Mouse (Mus musculus): ENCODE measurements at regions not wholly inside any gene's neighbourhood (a gene's known extent, or its start where the extent isn't known, plus 50 kb on each side); places are given as distances from the start of the nearest gene placed in this dataset.

- Histone ChIP-seq H3K4me3 (ENCODE audit: insufficient read depth in 1 of 2, low read depth in 2 of 2, low read length in 2 of 2) (no peak overlapping the region), H3K4me1 (replicated peaks; ENCODE audit: control insufficient read depth in 2 of 2, insufficient read depth in 2 of 2, low read length in 1 of 2) (0 out of 4 replicates have a peak, but pooled peaks cover 0 to 3% of the 10 kb centered on the region in 2 experiments), H3K36me3 (replicated peaks; ENCODE audit: control insufficient read depth, insufficient read depth, low read depth) (no peaks in the 10 kb centered on the region), H3K27me3 (ENCODE audit: control insufficient read depth, insufficient read depth, low read length) (no peaks in the 10 kb centered on the region), H3K4me2 (ENCODE audit: low read depth) (no peak overlapping the region), H3K27ac (no peak overlapping the region), H3K9ac (replicated peaks) (no peak overlapping the region), H3K9me3 (ENCODE audit: control insufficient read depth, low read length) (no peaks in the 10 kb centered on the region)
- TF ChIP-seq CTCF (IDR thresholded peaks at IDR 0.05; ENCODE audit: low read depth) (no peak), EP300 (IDR thresholded peaks at IDR 0.05; ENCODE audit: low read depth) (no peak)
- 58% methylated on average over 5 of the region's 5 CpGs for WGBS (ENCODE audit: insufficient replicate concordance)
- DNase-seq (ENCODE audit: low read depth in 3 of 3, low spot score in 3 of 3) (no peak), ATAC-seq (ENCODE audit: insufficient read depth) (no peak)
These were observed 247.1 kb upstream of the Jmjd1c start for GRCm38 (mm10) chr10:66848778-66849177.

GRCm38 (mm10) chr10:66849681-66850080 is 246.2 kb upstream of the Jmjd1c start:
- H3K9ac ChIP-seq (replicated peaks): no peak overlapping the region
- no peak for DNase-seq (ENCODE audit: low read depth in 3 of 3, low spot score in 3 of 3)
- no peak for ATAC-seq (ENCODE audit: insufficient read depth)
- 0 out of 4 replicates have a peak, but pooled peaks cover 0 to 3% of the 10 kb centered on the region in 2 experiments for H3K4me1 ChIP-seq (replicated peaks; ENCODE audit: control insufficient read depth in 2 of 2, insufficient read depth in 2 of 2, low read length in 1 of 2)
- H3K27me3 ChIP-seq (ENCODE audit: control insufficient read depth, insufficient read depth, low read length): no peaks in the 10 kb centered on the region
- no peak overlapping the region for H3K4me2 ChIP-seq (ENCODE audit: low read depth)
- 68% methylated on average over 6 of the region's 6 CpGs for WGBS (ENCODE audit: insufficient replicate concordance)
- no peaks in the 10 kb centered on the region for H3K9me3 ChIP-seq (ENCODE audit: control insufficient read depth, low read length)
- TF ChIP-seq EP300 (IDR thresholded peaks at IDR 0.05; ENCODE audit: low read depth): no peak
- no peak for TF ChIP-seq CTCF (IDR thresholded peaks at IDR 0.05; ENCODE audit: low read depth)
- H3K36me3 ChIP-seq (replicated peaks; ENCODE audit: control insufficient read depth, insufficient read depth, low read depth): no peaks in the 10 kb centered on the region
- no peak overlapping the region for H3K27ac ChIP-seq
- H3K4me3 ChIP-seq (ENCODE audit: insufficient read depth in 1 of 2, low read depth in 2 of 2, low read length in 2 of 2): no peak overlapping the region

- 41% methylated on average over 4 of the region's 4 CpGs for WGBS (ENCODE audit: insufficient replicate concordance)
- no peak overlapping the region for H3K9ac ChIP-seq (replicated peaks)
- H3K4me2 ChIP-seq (ENCODE audit: low read depth): no peak overlapping the region
- no peak overlapping the region for H3K27ac ChIP-seq
- 0 out of 4 replicates have a peak, but pooled peaks cover 0 to 3% of the 10 kb centered on the region in 2 experiments for H3K4me1 ChIP-seq (replicated peaks; ENCODE audit: control insufficient read depth in 2 of 2, insufficient read depth in 2 of 2, low read length in 1 of 2)
- H3K4me3 ChIP-seq (ENCODE audit: insufficient read depth in 1 of 2, low read depth in 2 of 2, low read length in 2 of 2): no peak overlapping the region
- H3K9me3 ChIP-seq (ENCODE audit: control insufficient read depth, low read length): no peaks in the 10 kb centered on the region
- TF ChIP-seq EP300 (IDR thresholded peaks at IDR 0.05; ENCODE audit: low read depth) (no peak), CTCF (IDR thresholded peaks at IDR 0.05; ENCODE audit: low read depth) (no peak)
- no peak for DNase-seq (ENCODE audit: low read depth in 3 of 3, low spot score in 3 of 3)
- H3K27me3 ChIP-seq (ENCODE audit: control insufficient read depth, insufficient read depth, low read length): no peaks in the 10 kb centered on the region
- no peak for ATAC-seq (ENCODE audit: insufficient read depth)
- H3K36me3 ChIP-seq (replicated peaks; ENCODE audit: control insufficient read depth, insufficient read depth, low read depth): no peaks in the 10 kb centered on the region
These were observed 244.9 kb upstream of the Jmjd1c start for GRCm38 (mm10) chr10:66850972-66851478.

- ATAC-seq (ENCODE audit: insufficient read depth) (no peak), DNase-seq (ENCODE audit: low read depth in 3 of 3, low spot score in 3 of 3) (no peak)
- TF ChIP-seq CTCF (IDR thresholded peaks at IDR 0.05; ENCODE audit: low read depth) (no peak), EP300 (IDR thresholded peaks at IDR 0.05; ENCODE audit: low read depth) (no peak)
- Histone ChIP-seq H3K27ac (no peak overlapping the region), H3K36me3 (replicated peaks; ENCODE audit: control insufficient read depth, insufficient read depth, low read depth) (no peaks in the 10 kb centered on the region), H3K4me2 (ENCODE audit: low read depth) (no peak overlapping the region), H3K27me3 (ENCODE audit: control insufficient read depth, insufficient read depth, low read length) (no peaks in the 10 kb centered on the region), H3K9ac (replicated peaks) (no peak overlapping the region), H3K4me1 (replicated peaks; ENCODE audit: control insufficient read depth in 2 of 2, insufficient read depth in 2 of 2, low read length in 1 of 2) (0 out of 4 replicates have a peak, but pooled peaks cover 0 to 3% of the 10 kb centered on the region in 2 experiments), H3K9me3 (ENCODE audit: control insufficient read depth, low read length) (no peaks in the 10 kb centered on the region), H3K4me3 (ENCODE audit: insufficient read depth in 1 of 2, low read depth in 2 of 2, low read length in 2 of 2) (no peak overlapping the region)
- WGBS (ENCODE audit: insufficient replicate concordance): 56% methylated on average over 5 of the region's 5 CpGs
These were observed 244.1 kb upstream of the Jmjd1c start for GRCm38 (mm10) chr10:66851841-66852240.

DNA sequence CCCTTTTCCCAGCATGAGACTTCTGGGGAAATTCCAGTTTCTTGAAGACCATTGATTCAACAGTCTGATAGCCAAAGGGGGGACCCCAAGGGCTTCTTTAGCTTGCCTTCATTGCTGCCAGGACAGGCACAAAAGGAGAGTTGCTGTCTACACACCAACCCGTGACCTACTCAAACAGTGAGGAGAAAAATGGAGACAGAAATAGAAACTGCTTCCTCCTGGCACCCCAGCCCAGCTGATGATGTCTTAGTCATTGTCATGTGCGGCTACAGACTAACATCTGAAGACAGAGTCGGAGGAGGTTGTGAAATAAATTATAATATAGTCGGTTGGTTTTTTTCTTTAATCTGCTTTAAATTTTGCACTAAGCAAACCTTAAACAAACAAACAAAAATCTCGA is 243.2 kb upstream of the Jmjd1c start:
- H3K9me3 ChIP-seq (ENCODE audit: control insufficient read depth, low read length): no peaks in the 10 kb centered on the region
- 14% methylated on average over 5 of the region's 5 CpGs for WGBS (ENCODE audit: insufficient replicate concordance)
- H3K4me2 ChIP-seq (ENCODE audit: low read depth): peak overlapping the region; percentile 17; the same call in 1 of the 2 replicates
- ATAC-seq (ENCODE audit: insufficient read depth) (no peak; the same call in 1 of the 2 replicates), DNase-seq (ENCODE audit: low read depth in 3 of 3, low spot score in 3 of 3) (peak in 1 of 3 experiments; percentile 16)
- no peak for TF ChIP-seq EP300 (IDR thresholded peaks at IDR 0.05; ENCODE audit: low read depth)
- TF ChIP-seq CTCF (IDR thresholded peaks at IDR 0.05; ENCODE audit: low read depth): no peak
- H3K4me1 ChIP-seq (replicated peaks; ENCODE audit: control insufficient read depth in 2 of 2, insufficient read depth in 2 of 2, low read length in 1 of 2): 0 out of 4 replicates have a peak, but pooled peaks cover 0 to 3% of the 10 kb centered on the region in 2 experiments
- H3K36me3 ChIP-seq (replicated peaks; ENCODE audit: control insufficient read depth, insufficient read depth, low read depth): no peaks in the 10 kb centered on the region
- H3K27me3 ChIP-seq (ENCODE audit: control insufficient read depth, insufficient read depth, low read length): no peaks in the 10 kb centered on the region
- no peak overlapping the region for H3K9ac ChIP-seq (replicated peaks)
- H3K4me3 ChIP-seq (ENCODE audit: insufficient read depth in 1 of 2, low read depth in 2 of 2, low read length in 2 of 2): no peak overlapping the region
- no peak overlapping the region for H3K27ac ChIP-seq

Measured in liver, embryonic 14.5 days (tissue).